Mouse (Mus musculus) thymus, postnatal 4 days (tissue): Measurements from ENCODE around the gene Pgap2.

Experiments used
- DNase-seq: peaks from one replicate; pipeline ENCODE4 v3.0.0; 2021

Pgap2 gene

GRCm38 (mm10) chr7:102242371-102242770 lies 32.4 kb downstream of the Pgap2 start:
- DNase-seq = no peak

- no peak for DNase-seq
Observed at GRCm38 (mm10) chr7:102242917-102243316, 32.9 kb downstream of the Pgap2 start.

- DNase-seq = peak; percentile 62
Observed at GRCm38 (mm10) chr7:102243870-102244269, 33.9 kb downstream of the Pgap2 start.

GRCm38 (mm10) chr7:102244782-102245535 lies 35.0 kb downstream of the Pgap2 start:
- no peak for DNase-seq

- DNase-seq = peak; percentile 64
Observed at GRCm38 (mm10) chr7:102245775-102246174, 35.8 kb downstream of the Pgap2 start.

GRCm38 (mm10) chr7:102246265-102246664 lies 36.3 kb downstream of the Pgap2 start:
- no peak for DNase-seq

- peak; percentile 40 for DNase-seq
Observed at GRCm38 (mm10) chr7:102246956-102247797, 37.2 kb downstream of the Pgap2 start.

- peak; percentile 59 for DNase-seq
Observed at GRCm38 (mm10) chr7:102248691-102249404, 38.8 kb downstream of the Pgap2 start.

- DNase-seq = peak; percentile 82
Observed at GRCm38 (mm10) chr7:102249531-102249895, 39.5 kb downstream of the Pgap2 start.

GRCm38 (mm10) chr7:102249896-102250630 lies 40.1 kb downstream of the Pgap2 start:
- peak; percentile 85 for DNase-seq

GRCm38 (mm10) chr7:102250631-102251214 lies 40.7 kb downstream of the Pgap2 start:
- DNase-seq = peak; percentile 96

- DNase-seq = no peak
Observed at GRCm38 (mm10) chr7:102253631-102254030, 43.6 kb downstream of the Pgap2 start.

GRCm38 (mm10) chr7:102255954-102256353 lies 45.9 kb downstream of the Pgap2 start, which contains the start of gene Rhog:
TSS of gene Rhog (minus strand) at chr7:102256054.
- no peak for DNase-seq

- no peak for DNase-seq
Observed at GRCm38 (mm10) chr7:102256636-102257035, 46.6 kb downstream of the Pgap2 start.

- peak; percentile 93 for DNase-seq
Observed at GRCm38 (mm10) chr7:102258189-102258588, 48.2 kb downstream of the Pgap2 start.

- no peak for DNase-seq
Observed at GRCm38 (mm10) chr7:102258753-102259152, 48.7 kb downstream of the Pgap2 start.

- DNase-seq = no peak
Observed at GRCm38 (mm10) chr7:102259716-102260479, 49.9 kb downstream of the Pgap2 start.

- peak; percentile 45 for DNase-seq
Observed at GRCm38 (mm10) chr7:102260518-102260917, 50.5 kb downstream of the Pgap2 start.

- no peak for DNase-seq
Observed at GRCm38 (mm10) chr7:102263020-102263419, 53.0 kb downstream of the Pgap2 start.

GRCm38 (mm10) chr7:102266021-102266400 lies 56.0 kb downstream of the Pgap2 start:
- DNase-seq = peak; percentile 52

- peak; percentile 76 for DNase-seq
Observed at GRCm38 (mm10) chr7:102266401-102267042, 56.5 kb downstream of the Pgap2 start.
